Mouse (Mus musculus) small intestine, adult 2 months (tissue): Measurements from ENCODE around the gene Samd10. TPM values are rescaled to one million over a fixed set of nuclear protein-coding genes. Genes with fewer than 3 reads are reported as not detected.

Experiments
- H3K27ac ChIP-seq: fragments of 200-500 bp; 2 replicates; pipeline ENCODE4 v1.5.1; 2012; ENCODE audit warnings: low read depth, low read length, control low read depth, inconsistent platforms; ENCODE audit not compliant: insufficient read depth
- H3K27me3 ChIP-seq: fragments of 200-500 bp; 2 replicates; pipeline ENCODE4 v1.6.1; 2012; ENCODE audit warnings: mild to moderate bottlenecking, moderate library complexity, low read length, inconsistent platforms; ENCODE audit not compliant: control insufficient read depth, insufficient read depth
- H3K36me3 ChIP-seq: fragments of 200-500 bp; 2 replicates; pipeline ENCODE4 v1.6.1; 2012; ENCODE audit warnings: mild to moderate bottlenecking, low read length, control low read depth, inconsistent platforms; ENCODE audit not compliant: control insufficient read depth, insufficient read depth
- H3K4me1 ChIP-seq: fragments of 200-500 bp; 2 replicates; pipeline ENCODE4 v1.6.1; 2012; ENCODE audit warnings: low read length, inconsistent platforms, mixed read lengths; ENCODE audit not compliant: control insufficient read depth, insufficient read depth, insufficient read length
- H3K4me3 ChIP-seq: fragments of 200-500 bp; 2 replicates; pipeline ENCODE4 v1.5.1; 2012; ENCODE audit warnings: low read depth, mild to moderate bottlenecking, control low read depth, inconsistent platforms, low read length, moderate library complexity
- CTCF ChIP-seq: fragments of 200-500 bp; IDR thresholded peaks from 2 replicates; pipeline ENCODE4 v1.5.1; 2012; ENCODE audit warnings: low read depth, mild to moderate bottlenecking, control low read depth, inconsistent platforms, low read length, moderate library complexity, mixed read lengths; ENCODE audit not compliant: insufficient replicate concordance, insufficient read length; ENCODE audit errors: extremely low read depth
- POLR2A ChIP-seq: fragments of 200-500 bp; IDR thresholded peaks from 2 replicates; pipeline ENCODE4 v1.6.1; 2012; ENCODE audit warnings: low read depth, mild to moderate bottlenecking, control low read depth, inconsistent platforms, low read length, moderate library complexity
- WGBS: fragments of 180-500 bp; shearing (Covaris S2); methylation state at CpG from one replicate; pipeline ENCODE4 v1.1.7; 2018; 5-methylcytosine and 5-hydroxymethylcytosine counted together
- polyA plus RNA-seq: library from polyadenylated mRNA; depleted of rRNA; stranded (reverse); fragments of >200 nt; gene quantifications from 2 replicates; pipeline ENCODE4 v1.2.3, GENCODE M21; 2012

Gene Samd10
- polyA plus RNA-seq, 1 experiment, result 26.0 TPM

DNA sequence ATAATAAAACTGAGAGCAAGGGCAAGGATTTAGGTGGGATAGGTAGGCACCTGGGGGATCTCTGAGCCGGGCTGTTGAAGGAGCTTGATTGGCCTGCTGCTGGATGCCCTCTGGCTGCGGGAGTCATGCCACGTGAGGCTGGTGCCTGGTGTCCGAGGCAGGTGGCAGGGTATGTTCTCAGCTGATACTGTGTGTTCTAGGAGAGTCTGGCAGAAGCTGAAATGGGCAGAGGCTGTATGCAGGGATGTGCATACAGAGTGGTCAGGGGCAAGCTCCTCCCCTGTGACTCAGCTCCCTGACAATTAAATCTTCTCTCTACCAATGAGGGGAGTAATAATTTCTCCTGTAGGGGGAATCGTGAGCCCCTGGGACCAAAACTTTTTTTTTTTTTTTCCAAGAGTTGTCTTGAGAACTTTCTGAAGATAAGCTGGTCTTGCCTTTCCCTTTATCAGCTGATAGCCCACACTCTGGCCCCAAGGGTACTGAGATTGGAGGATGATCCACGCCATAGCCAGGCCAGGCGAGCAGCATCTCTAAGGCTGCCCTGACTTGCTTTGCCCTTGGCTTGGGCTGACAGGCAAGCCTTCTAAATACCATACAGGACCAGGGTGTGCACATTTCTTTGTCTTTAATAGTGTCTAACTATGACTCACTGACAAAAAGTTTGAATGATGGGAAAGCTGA is 1.5 kb downstream of the Samd10 start:
- peaks cover 12% of the 10 kb centered on the region; the same call in 1 of the 2 replicates for H3K4me1 ChIP-seq

DNA sequence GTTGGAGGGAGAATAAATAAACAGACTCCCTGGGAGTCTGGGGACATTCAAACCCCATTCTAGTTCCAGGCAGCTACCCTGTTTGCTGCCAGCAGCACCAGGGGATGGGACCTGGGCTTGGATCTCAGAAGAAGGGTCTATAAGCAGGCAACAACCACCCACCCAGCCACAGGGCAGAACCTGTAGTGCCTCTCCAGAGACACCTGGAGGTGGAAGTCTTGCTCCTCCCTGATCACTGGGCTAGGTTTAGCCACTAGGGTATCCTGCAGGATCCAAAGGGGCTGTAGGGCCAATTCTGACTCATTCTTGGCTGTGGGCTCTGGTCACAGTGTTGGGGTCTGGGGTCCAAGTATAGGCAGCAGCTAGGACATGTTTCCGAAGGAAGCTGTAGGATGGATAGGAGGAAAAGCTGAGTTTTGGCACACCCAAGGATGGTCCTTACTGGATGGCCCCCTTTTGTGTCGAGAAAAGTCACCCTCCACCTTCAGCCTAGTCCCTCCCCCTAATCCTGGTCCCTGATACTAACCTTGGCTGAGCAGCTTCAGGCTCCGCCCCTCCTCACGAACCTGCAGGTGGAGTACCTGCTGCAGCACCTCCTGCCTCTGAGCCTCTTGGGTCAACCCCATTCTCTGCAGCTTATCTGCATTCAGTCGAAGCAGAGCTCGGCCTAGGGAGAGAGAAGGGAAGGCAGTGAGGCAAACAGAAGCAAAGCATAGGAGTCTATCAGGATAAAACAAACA is 2.6 kb downstream of the Samd10 start:
- no peak overlapping the region for H3K27ac ChIP-seq
- H3K4me1 ChIP-seq, result peaks cover 10% of the 10 kb centered on the region; the same call in 1 of the 2 replicates
- no peak for TF ChIP-seq POLR2A
- TF ChIP-seq CTCF, result no peak
- no peak overlapping the region for H3K4me3 ChIP-seq
- WGBS, result 43% methylated on average over 6 of the region's 6 CpGs
- H3K27me3 ChIP-seq, result no peaks in the 10 kb centered on the region
- H3K36me3 ChIP-seq, result peaks cover 3% of the 10 kb centered on the region; the same call in 1 of the 2 replicates

More for the DNA sequence above, 1.5 kb downstream of the Samd10 start:
- H3K4me3 ChIP-seq, result no peak overlapping the region
- peaks cover 3% of the 10 kb centered on the region; the same call in 1 of the 2 replicates for H3K36me3 ChIP-seq
- TF ChIP-seq POLR2A (no peak), CTCF (no peak)
- no peak overlapping the region for H3K27ac ChIP-seq
- H3K27me3 ChIP-seq, result no peaks in the 10 kb centered on the region
- 69% methylated on average over 7 of the region's 7 CpGs for WGBS

DNA sequence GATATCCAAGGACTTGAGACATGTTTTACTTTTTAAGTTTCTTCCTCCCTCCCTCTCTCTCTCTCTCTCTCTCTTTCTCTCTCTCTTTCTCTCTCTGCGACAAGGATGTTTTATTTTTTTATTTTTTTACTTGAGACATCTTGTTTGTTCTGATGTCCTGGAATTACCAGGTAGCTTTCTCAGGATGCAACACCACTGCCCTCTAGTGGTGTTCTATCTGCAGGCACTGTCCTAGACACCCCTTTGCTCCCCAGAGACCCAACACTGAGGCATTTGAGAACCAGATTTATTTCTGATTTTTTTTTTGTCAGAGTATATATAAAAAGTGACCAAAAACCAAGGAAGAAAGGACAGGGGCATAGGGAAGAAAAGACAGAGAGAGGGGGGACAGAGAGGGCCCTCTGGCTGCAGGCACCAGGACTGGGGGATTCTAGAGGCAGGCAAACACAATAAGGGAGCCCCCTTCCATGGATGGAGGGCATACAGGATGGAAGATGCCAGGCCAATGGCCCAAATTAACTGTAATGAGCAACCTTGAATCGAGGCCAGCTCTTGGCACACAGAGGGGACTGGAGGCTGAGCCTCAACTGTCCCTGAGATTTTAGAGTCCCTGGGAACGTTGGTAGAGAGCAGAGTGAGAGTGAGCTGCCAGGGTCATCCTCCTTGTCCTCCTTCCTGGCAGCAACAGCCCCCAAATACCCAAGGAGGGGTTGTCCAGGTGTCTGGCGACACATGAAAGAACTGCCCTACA is 3.9 kb downstream of the Samd10 start:
- TF ChIP-seq CTCF (peak; percentile 58; the same call in 1 of the 2 replicates), POLR2A (no peak)
- H3K27me3 ChIP-seq, result no peaks in the 10 kb centered on the region
- no peak overlapping the region for H3K4me3 ChIP-seq
- peaks cover 3% of the 10 kb centered on the region; the same call in 1 of the 2 replicates for H3K36me3 ChIP-seq
- 74% methylated on average over 4 of the region's 4 CpGs for WGBS
- H3K4me1 ChIP-seq, result peaks cover 3% of the 10 kb centered on the region; the same call in 1 of the 2 replicates
- no peak overlapping the region for H3K27ac ChIP-seq

DNA sequence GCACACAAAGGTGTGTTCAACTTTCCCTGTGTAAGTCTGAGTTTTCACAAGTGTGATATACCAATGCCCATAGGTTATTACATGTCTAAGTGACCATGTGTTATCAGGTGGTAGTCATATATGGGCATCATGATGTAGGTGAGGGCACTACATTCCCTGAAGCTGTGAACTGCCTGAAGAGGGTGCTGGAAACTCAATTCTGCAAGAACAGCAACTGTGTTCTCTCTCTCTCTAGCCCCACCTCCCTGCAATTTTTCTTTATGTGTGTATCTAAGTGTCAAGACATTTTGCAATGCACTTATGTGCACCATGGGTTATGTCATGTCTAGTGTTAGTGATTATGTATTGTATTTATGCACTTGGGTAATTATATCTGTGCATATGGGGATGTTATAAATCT is 5.1 kb downstream of the Samd10 start:
- H3K27me3 ChIP-seq, result no peaks in the 10 kb centered on the region
- TF ChIP-seq POLR2A (no peak), CTCF (no peak)
- peaks cover 4% of the 10 kb centered on the region; the same call in 1 of the 2 replicates for H3K36me3 ChIP-seq
- peaks cover 3% of the 10 kb centered on the region; the same call in 1 of the 2 replicates for H3K4me1 ChIP-seq
- no peak overlapping the region for H3K4me3 ChIP-seq
- no peak overlapping the region for H3K27ac ChIP-seq

DNA sequence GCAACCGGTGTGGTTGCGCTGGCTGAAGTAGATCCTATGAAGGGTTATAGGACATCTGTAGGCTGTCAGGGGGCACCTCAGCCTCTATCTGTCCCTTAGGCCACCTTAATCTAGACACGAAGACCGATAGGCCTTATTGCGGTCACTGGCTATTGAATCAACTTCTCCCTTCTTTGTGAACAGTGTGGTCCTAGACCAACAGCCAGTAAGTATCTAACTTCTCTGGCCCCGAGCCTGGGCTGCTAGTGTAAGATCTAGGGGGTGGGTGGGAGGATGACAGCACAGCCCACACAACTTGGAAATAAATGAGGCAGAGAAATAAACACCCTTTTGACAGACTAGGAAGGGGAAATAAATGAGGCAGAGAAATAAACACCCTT is 6.0 kb downstream of the Samd10 start:
- TF ChIP-seq CTCF (no peak), POLR2A (no peak)
- 15% methylated on average over 6 of the region's 6 CpGs for WGBS
- Histone ChIP-seq H3K4me3 (peak overlapping the region; percentile 74), H3K4me1 (peaks cover 3% of the 10 kb centered on the region; the same call in 1 of the 2 replicates), H3K27me3 (no peaks in the 10 kb centered on the region), H3K36me3 (peaks cover 4% of the 10 kb centered on the region; the same call in 1 of the 2 replicates), H3K27ac (peak overlapping the region; percentile 25; the same call in 1 of the 2 replicates)

DNA sequence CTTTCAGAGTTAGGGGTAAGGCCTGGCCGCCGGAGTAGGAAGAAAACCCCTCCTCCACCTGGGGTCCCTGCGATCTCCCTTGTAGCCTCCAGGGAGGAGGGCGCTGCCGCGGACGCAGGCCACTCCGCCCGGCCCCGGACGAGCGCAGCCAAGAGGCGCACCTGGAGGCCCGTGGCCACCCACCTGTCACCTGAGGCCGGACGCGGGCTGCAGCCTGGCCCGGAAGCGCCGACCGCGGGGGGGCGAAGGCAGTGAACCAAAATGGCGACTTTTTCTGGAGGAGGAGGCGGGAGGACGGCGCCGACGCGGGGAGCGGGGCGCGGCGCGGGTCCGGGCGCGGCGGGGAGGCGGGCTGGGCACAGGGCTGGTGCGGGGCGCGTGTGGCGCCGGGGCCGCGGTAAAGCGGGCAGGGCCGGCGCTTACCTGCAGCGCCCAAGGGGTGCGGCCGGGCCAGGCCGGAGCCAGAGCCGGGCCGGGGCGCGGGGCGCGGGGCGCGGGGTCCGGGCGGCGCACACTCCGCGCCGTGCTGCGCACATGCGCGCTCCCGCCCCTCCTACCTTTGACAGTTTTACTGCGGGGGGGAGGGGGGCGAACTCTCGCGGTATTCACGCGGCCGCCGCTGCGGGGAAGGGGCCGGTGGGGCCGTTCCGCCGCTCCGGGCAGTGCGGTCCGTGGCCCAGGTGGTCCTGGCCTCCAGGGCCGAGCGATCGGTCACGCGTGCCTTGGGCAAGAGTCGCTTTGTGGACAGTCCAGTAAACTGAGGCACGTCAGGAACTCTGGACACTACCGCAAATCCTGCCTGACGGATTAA is 6.6 kb downstream of the Samd10 start, which contains the start of gene Zfp512b:
Gene Zfp512b, minus strand, starts transcription at position 573 of the 811 bp plus-strand sequence.
- no peaks in the 10 kb centered on the region for H3K27me3 ChIP-seq
- WGBS, result 1% methylated on average over 78 of the region's 97 CpGs
- peaks cover 4% of the 10 kb centered on the region; the same call in 1 of the 2 replicates for H3K36me3 ChIP-seq
- H3K4me1 ChIP-seq, result no peaks in the 10 kb centered on the region; the same call in 1 of the 2 replicates
- H3K4me3 ChIP-seq, result peak within 1 kb of the TSS; percentile 74
- no peak; the same call in 1 of the 2 replicates for TF ChIP-seq POLR2A
- no peak for TF ChIP-seq CTCF
- peak within 1 kb of the TSS; percentile 25; the same call in 1 of the 2 replicates for H3K27ac ChIP-seq
